Mouse (Mus musculus): ENCODE data around the gene Olfr2. TPM values are rescaled to one million over a fixed set of nuclear protein-coding genes. Genes with fewer than 3 reads are reported as not detected.

Olfr2 gene
- polyA plus RNA-seq (2014; fragmentation: Nextera tagmentation; extraction: Ambion mirVana) = not detected in 2 replicates

GRCm38 (mm10) chr7:107005972-107006371, at the start of gene Olfr2:
TSS of gene Olfr2 (minus strand) at chr7:107006072.
- H3K27ac ChIP-seq (ENCODE audit: low read depth, low read length) = no peak within 1 kb of the TSS
- no peaks in the 10 kb centered on the region for H3K27me3 ChIP-seq (replicated peaks; ENCODE audit: control insufficient read depth, insufficient read depth, low read length)
- H3K9ac ChIP-seq (ENCODE audit: low read depth, low read length) = no peak within 1 kb of the TSS
- no peak within 1 kb of the TSS for H3K4me2 ChIP-seq
- H3K4me3 ChIP-seq (ENCODE audit: low read depth, low read length) = no peak within 1 kb of the TSS
- no peaks in the 10 kb centered on the region for H3K4me1 ChIP-seq (replicated peaks; ENCODE audit: control insufficient read depth, insufficient read depth, low read length)
- 0 out of 2 replicates have a peak, but pooled peaks cover under 1% of the 10 kb centered on the region for H3K9me3 ChIP-seq (ENCODE audit: control insufficient read depth, low read length)
- no peaks in the 10 kb centered on the region for H3K36me3 ChIP-seq (ENCODE audit: control insufficient read depth, insufficient read depth, low read length)
- DNase-seq (ENCODE audit: low spot score) (no peak), ATAC-seq (replicated peaks; ENCODE audit: low FRiP score) (no peak)
- WGBS = 40% methylated on average over 1 of the region's 1 CpGs

DNA sequence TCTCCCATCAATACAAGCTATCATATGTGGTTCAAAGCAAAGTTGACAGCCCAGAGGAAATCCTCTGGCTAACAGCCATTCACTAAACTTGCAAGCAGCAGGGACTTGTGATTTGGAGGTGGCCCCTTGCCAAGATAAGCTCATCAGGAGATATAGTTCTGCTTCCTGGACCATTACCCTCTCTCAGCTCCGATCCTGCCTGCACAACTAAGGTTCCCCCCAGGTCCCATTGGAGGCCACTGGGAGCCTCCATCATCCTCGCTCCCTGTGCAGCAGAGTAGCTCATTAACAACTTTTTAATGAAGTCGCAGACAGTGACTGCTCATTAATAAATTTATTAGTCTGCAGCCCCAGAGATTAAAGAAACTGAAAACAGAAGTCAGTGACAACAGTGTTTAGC, 41.7 kb upstream of the Olfr2 start:
- ATAC-seq (replicated peaks; ENCODE audit: low FRiP score) (no peak), DNase-seq (ENCODE audit: low spot score) (no peak)
- 45% methylated on average over 3 of the region's 3 CpGs for WGBS

GRCm38 (mm10) chr7:107045833-107046232, 40.0 kb upstream of the Olfr2 start:
- WGBS = 4% methylated on average over 5 of the region's 5 CpGs
- no peak for DNase-seq (ENCODE audit: low spot score)
- H3K27me3 ChIP-seq (replicated peaks; ENCODE audit: control insufficient read depth, insufficient read depth, low read length) = no peaks in the 10 kb centered on the region

More for the DNA sequence above, 41.7 kb upstream of the Olfr2 start:
- H3K9ac ChIP-seq (ENCODE audit: low read depth, low read length) = no peak overlapping the region
- no peaks in the 10 kb centered on the region for H3K27me3 ChIP-seq (replicated peaks; ENCODE audit: control insufficient read depth, insufficient read depth, low read length)
- no peak overlapping the region for H3K4me3 ChIP-seq (ENCODE audit: low read depth, low read length)
- H3K36me3 ChIP-seq (ENCODE audit: control insufficient read depth, insufficient read depth, low read length) = no peaks in the 10 kb centered on the region
- no peaks in the 10 kb centered on the region for H3K9me3 ChIP-seq (ENCODE audit: control insufficient read depth, low read length)
- no peak overlapping the region for H3K27ac ChIP-seq (ENCODE audit: low read depth, low read length)
- H3K4me2 ChIP-seq = no peak overlapping the region
- no peaks in the 10 kb centered on the region for H3K4me1 ChIP-seq (replicated peaks; ENCODE audit: control insufficient read depth, insufficient read depth, low read length)

GRCm38 (mm10) chr7:107044407-107044806, 38.5 kb upstream of the Olfr2 start:
- Histone ChIP-seq H3K9me3 (ENCODE audit: control insufficient read depth, low read length) (no peaks in the 10 kb centered on the region), H3K27ac (ENCODE audit: low read depth, low read length) (no peak overlapping the region), H3K27me3 (replicated peaks; ENCODE audit: control insufficient read depth, insufficient read depth, low read length) (no peaks in the 10 kb centered on the region), H3K4me1 (replicated peaks; ENCODE audit: control insufficient read depth, insufficient read depth, low read length) (no peaks in the 10 kb centered on the region), H3K4me3 (ENCODE audit: low read depth, low read length) (no peak overlapping the region), H3K36me3 (ENCODE audit: control insufficient read depth, insufficient read depth, low read length) (no peaks in the 10 kb centered on the region), H3K4me2 (no peak overlapping the region), H3K9ac (ENCODE audit: low read depth, low read length) (no peak overlapping the region)
- no peak for DNase-seq (ENCODE audit: low spot score)
- 32% methylated on average over 1 of the region's 1 CpGs for WGBS
- no peak for ATAC-seq (replicated peaks; ENCODE audit: low FRiP score)

More at GRCm38 (mm10) chr7:107045833-107046232, 40.0 kb upstream of the Olfr2 start:
- no peak overlapping the region for H3K27ac ChIP-seq (ENCODE audit: low read depth, low read length)
- no peak overlapping the region for H3K9ac ChIP-seq (ENCODE audit: low read depth, low read length)
- ATAC-seq (replicated peaks; ENCODE audit: low FRiP score) = no peak
- H3K4me2 ChIP-seq = no peak overlapping the region
- no peaks in the 10 kb centered on the region for H3K9me3 ChIP-seq (ENCODE audit: control insufficient read depth, low read length)
- H3K36me3 ChIP-seq (ENCODE audit: control insufficient read depth, insufficient read depth, low read length) = no peaks in the 10 kb centered on the region
- no peaks in the 10 kb centered on the region for H3K4me1 ChIP-seq (replicated peaks; ENCODE audit: control insufficient read depth, insufficient read depth, low read length)
- H3K4me3 ChIP-seq (ENCODE audit: low read depth, low read length) = no peak overlapping the region

DNA sequence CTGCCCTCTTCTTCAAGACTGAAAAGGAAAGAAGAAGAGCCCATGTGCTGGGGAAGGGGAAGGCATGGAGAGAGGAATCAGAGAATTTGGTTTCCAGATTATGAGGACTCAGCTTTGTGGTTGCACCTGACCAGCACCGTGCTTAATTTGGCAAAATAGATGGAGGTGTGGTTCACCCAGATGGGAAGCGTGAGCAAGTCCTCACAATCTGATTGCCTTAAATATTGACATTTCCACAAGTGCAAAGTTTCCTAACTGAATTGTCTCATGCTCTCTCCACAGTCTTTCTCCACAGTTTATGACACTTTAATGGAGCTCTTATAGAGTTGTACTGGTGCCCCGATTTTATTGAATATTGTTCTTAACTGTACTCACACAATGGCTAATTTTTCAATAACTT, 37.3 kb upstream of the Olfr2 start:
- no peak overlapping the region for H3K4me3 ChIP-seq (ENCODE audit: low read depth, low read length)
- WGBS = 82% methylated on average over 3 of the region's 3 CpGs
- H3K9me3 ChIP-seq (ENCODE audit: control insufficient read depth, low read length) = no peaks in the 10 kb centered on the region
- DNase-seq (ENCODE audit: low spot score) (no peak), ATAC-seq (replicated peaks; ENCODE audit: low FRiP score) (no peak)
- H3K4me2 ChIP-seq = no peak overlapping the region
- H3K27me3 ChIP-seq (replicated peaks; ENCODE audit: control insufficient read depth, insufficient read depth, low read length) = no peaks in the 10 kb centered on the region
- H3K9ac ChIP-seq (ENCODE audit: low read depth, low read length) = no peak overlapping the region
- H3K27ac ChIP-seq (ENCODE audit: low read depth, low read length) = no peak overlapping the region
- no peaks in the 10 kb centered on the region for H3K36me3 ChIP-seq (ENCODE audit: control insufficient read depth, insufficient read depth, low read length)
- no peaks in the 10 kb centered on the region for H3K4me1 ChIP-seq (replicated peaks; ENCODE audit: control insufficient read depth, insufficient read depth, low read length)

DNA sequence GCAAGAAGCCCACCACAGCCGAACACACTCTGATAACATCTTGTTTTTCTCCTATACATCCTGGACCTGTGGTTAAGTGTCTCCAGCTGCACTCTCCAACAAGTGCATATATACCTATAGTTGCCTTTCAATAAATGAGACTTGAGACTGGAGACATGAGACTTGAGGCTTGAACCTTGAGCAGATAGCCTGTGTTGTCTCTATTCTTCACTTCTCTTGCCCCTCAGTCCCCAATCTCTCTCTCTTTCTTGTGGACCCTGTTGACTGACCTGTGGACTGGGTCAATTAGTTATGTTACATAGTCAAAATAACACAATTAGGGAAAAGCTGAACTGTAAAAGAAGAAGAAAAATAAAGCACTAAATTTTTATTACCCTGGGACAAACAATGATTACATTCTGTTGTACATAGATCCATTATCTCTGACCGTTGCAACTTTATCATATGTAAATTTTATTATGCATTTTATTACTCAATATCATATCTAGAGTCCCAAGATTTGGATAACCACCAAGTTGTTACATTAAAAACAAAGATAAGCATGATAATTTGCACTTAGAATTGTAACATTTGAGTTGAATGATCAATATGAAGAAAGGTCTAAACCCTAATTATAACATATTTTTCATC, 34.2 kb upstream of the Olfr2 start:
- no peak for ATAC-seq (replicated peaks; ENCODE audit: low FRiP score)
- Histone ChIP-seq H3K27ac (ENCODE audit: low read depth, low read length) (no peak overlapping the region), H3K9ac (ENCODE audit: low read depth, low read length) (no peak overlapping the region), H3K4me3 (ENCODE audit: low read depth, low read length) (no peak overlapping the region), H3K4me1 (replicated peaks; ENCODE audit: control insufficient read depth, insufficient read depth, low read length) (no peaks in the 10 kb centered on the region), H3K27me3 (replicated peaks; ENCODE audit: control insufficient read depth, insufficient read depth, low read length) (no peaks in the 10 kb centered on the region), H3K4me2 (no peak overlapping the region), H3K9me3 (ENCODE audit: control insufficient read depth, low read length) (no peaks in the 10 kb centered on the region), H3K36me3 (ENCODE audit: control insufficient read depth, insufficient read depth, low read length) (no peaks in the 10 kb centered on the region)
- no peak for DNase-seq (ENCODE audit: low spot score)
- 47% methylated on average over 2 of the region's 2 CpGs for WGBS

DNA sequence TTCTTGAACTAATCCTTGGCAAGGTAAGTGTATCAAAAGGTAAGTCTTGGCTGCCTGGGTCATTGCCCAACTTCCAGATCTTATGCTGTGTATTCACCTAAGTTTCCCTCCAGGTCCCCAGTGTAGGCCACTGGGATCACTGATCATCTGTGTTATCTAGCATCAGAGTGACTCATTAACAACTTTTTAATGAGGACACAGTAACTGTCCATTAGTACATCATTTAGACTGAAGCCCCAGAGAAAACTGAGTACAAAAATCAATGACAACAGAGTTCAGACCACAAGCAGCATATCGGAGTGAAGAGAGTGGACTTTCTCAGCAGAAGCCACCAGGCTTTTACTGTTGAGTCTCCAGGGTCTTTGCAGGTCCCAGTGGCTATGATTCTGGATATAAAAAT, 25.0 kb upstream of the Olfr2 start, which contains the start of gene Olfr713:
Gene Olfr713, plus strand, starts transcription at position 301 of the 400 bp plus-strand sequence.
- DNase-seq (ENCODE audit: low spot score) = no peak
- no peak within 1 kb of the TSS for H3K9ac ChIP-seq (ENCODE audit: low read depth, low read length)
- H3K4me2 ChIP-seq = no peak within 1 kb of the TSS
- H3K27ac ChIP-seq (ENCODE audit: low read depth, low read length) = no peak within 1 kb of the TSS
- H3K9me3 ChIP-seq (ENCODE audit: control insufficient read depth, low read length) = no peaks in the 10 kb centered on the region
- H3K36me3 ChIP-seq (ENCODE audit: control insufficient read depth, insufficient read depth, low read length) = no peaks in the 10 kb centered on the region
- WGBS = 80% methylated on average over 1 of the region's 1 CpGs
- H3K27me3 ChIP-seq (replicated peaks; ENCODE audit: control insufficient read depth, insufficient read depth, low read length) = no peaks in the 10 kb centered on the region
- no peak within 1 kb of the TSS for H3K4me3 ChIP-seq (ENCODE audit: low read depth, low read length)
- ATAC-seq (replicated peaks; ENCODE audit: low FRiP score) = no peak
- no peaks in the 10 kb centered on the region for H3K4me1 ChIP-seq (replicated peaks; ENCODE audit: control insufficient read depth, insufficient read depth, low read length)

DNA sequence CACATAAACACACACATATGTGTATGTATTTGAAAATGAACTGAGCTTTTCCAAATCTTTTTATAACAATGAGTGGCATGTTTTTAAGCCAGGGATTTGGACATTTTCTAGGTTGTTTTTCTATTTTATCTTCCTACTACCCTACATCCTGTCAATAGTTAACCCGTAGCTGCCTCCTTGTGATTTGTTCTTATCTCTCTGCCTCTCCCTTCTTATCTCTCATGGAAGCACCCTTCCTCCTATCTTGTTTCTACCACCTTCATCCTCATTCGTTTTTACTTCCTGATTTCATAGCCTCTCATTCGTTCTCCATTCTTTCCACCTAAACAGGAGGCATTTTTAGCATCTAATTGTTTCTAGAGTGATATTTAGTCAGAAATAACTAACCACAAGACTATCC, 1.7 kb downstream of the Olfr2 start:
- Histone ChIP-seq H3K36me3 (ENCODE audit: control insufficient read depth, insufficient read depth, low read length) (no peaks in the 10 kb centered on the region), H3K27ac (ENCODE audit: low read depth, low read length) (no peak overlapping the region), H3K27me3 (replicated peaks; ENCODE audit: control insufficient read depth, insufficient read depth, low read length) (no peaks in the 10 kb centered on the region), H3K4me2 (no peak overlapping the region), H3K9me3 (ENCODE audit: control insufficient read depth, low read length) (0 out of 2 replicates have a peak, but pooled peaks cover 2% of the 10 kb centered on the region), H3K4me3 (ENCODE audit: low read depth, low read length) (no peak overlapping the region), H3K4me1 (replicated peaks; ENCODE audit: control insufficient read depth, insufficient read depth, low read length) (no peaks in the 10 kb centered on the region), H3K9ac (ENCODE audit: low read depth, low read length) (no peak overlapping the region)
- DNase-seq (ENCODE audit: low spot score) (no peak), ATAC-seq (replicated peaks; ENCODE audit: low FRiP score) (no peak)
- WGBS = 26% methylated on average over 3 of the region's 3 CpGs

- Histone ChIP-seq H3K27me3 (replicated peaks; ENCODE audit: control insufficient read depth, insufficient read depth, low read length) (no peaks in the 10 kb centered on the region), H3K4me1 (replicated peaks; ENCODE audit: control insufficient read depth, insufficient read depth, low read length) (no peaks in the 10 kb centered on the region), H3K36me3 (ENCODE audit: control insufficient read depth, insufficient read depth, low read length) (no peaks in the 10 kb centered on the region), H3K9ac (ENCODE audit: low read depth, low read length) (no peak overlapping the region), H3K27ac (ENCODE audit: low read depth, low read length) (no peak overlapping the region), H3K4me2 (no peak overlapping the region), H3K9me3 (ENCODE audit: control insufficient read depth, low read length) (0 out of 2 replicates have a peak, but pooled peaks cover 2% of the 10 kb centered on the region), H3K4me3 (ENCODE audit: low read depth, low read length) (no peak overlapping the region)
- no peak for ATAC-seq (replicated peaks; ENCODE audit: low FRiP score)
- 81% methylated on average over 7 of the region's 7 CpGs for WGBS
- DNase-seq (ENCODE audit: low spot score) = no peak
These were observed 5.1 kb downstream of the Olfr2 start for GRCm38 (mm10) chr7:107000798-107001197.

All from liver, embryonic 11.5 days (tissue).